Mouse (Mus musculus) embryonic fibroblast, embryonic 13.5 days (primary cell): ENCODE results near the gene Zfp809. TPM values are rescaled to one million over a fixed set of nuclear protein-coding genes. Genes with fewer than 3 reads are reported as not detected.

Source experiments
- H3K27ac ChIP-seq: 2 replicates; pipeline ENCODE4 v1.5.1; 2012; ENCODE audit warnings: low read length, control low read depth, inconsistent platforms; ENCODE audit not compliant: insufficient read depth
- H3K4me1 ChIP-seq: 2 replicates; pipeline ENCODE4 v1.6.1; 2011; ENCODE audit warnings: low read length; ENCODE audit not compliant: control insufficient read depth, insufficient read depth
- H3K4me3 ChIP-seq: 2 replicates; pipeline ENCODE4 v1.5.1; 2011; ENCODE audit warnings: mild to moderate bottlenecking, control low read depth, low read length; ENCODE audit not compliant: insufficient read depth
- CTCF ChIP-seq: IDR thresholded peaks from 2 replicates; pipeline ENCODE4 v1.5.1; 2011; ENCODE audit warnings: mild to moderate bottlenecking, control low read depth, low read length, moderate library complexity, borderline replicate concordance; ENCODE audit not compliant: insufficient read depth
- POLR2A ChIP-seq: IDR thresholded peaks from 2 replicates; pipeline ENCODE4 v1.6.1; 2011; ENCODE audit warnings: low read depth, mild to moderate bottlenecking, control low read depth, low read length, moderate library complexity
- polyA plus RNA-seq: library from polyadenylated mRNA; stranded (reverse); fragments of >200 nt; gene quantifications from 2 replicates; pipeline ENCODE4 v1.2.4, GENCODE M21; 2011; ENCODE audit warnings: low read depth; ENCODE audit not compliant: missing spikeins, insufficient read length

Gene Zfp809
- polyA plus RNA-seq, 1 experiment: 35.7 TPM

GRCm38 (mm10) chr9:22261594-22261993 lies 36.1 kb downstream of the Zfp809 start:
- Histone ChIP-seq H3K4me1 (no peaks in the 10 kb centered on the region; the same call in 1 of the 2 replicates), H3K27ac (no peak overlapping the region), H3K4me3 (no peak overlapping the region)
- TF ChIP-seq POLR2A: no peak
- TF ChIP-seq CTCF: no peak

GRCm38 (mm10) chr9:22262611-22263010 lies 37.1 kb downstream of the Zfp809 start:
- no peak for TF ChIP-seq CTCF
- no peak for TF ChIP-seq POLR2A
- Histone ChIP-seq H3K27ac (no peak overlapping the region), H3K4me1 (no peaks in the 10 kb centered on the region; the same call in 1 of the 2 replicates), H3K4me3 (no peak overlapping the region)

GRCm38 (mm10) chr9:22268886-22269285 lies 43.4 kb downstream of the Zfp809 start:
- no peak for TF ChIP-seq POLR2A
- no peak for TF ChIP-seq CTCF
- H3K27ac ChIP-seq: no peak overlapping the region
- H3K4me1 ChIP-seq: no peaks in the 10 kb centered on the region
- no peak overlapping the region for H3K4me3 ChIP-seq

GRCm38 (mm10) chr9:22278733-22279132 lies 53.2 kb downstream of the Zfp809 start:
- TF ChIP-seq CTCF (no peak), POLR2A (no peak)
- no peak overlapping the region for H3K27ac ChIP-seq

More at GRCm38 (mm10) chr9:22278733-22279132, 53.2 kb downstream of the Zfp809 start:
- H3K4me3 ChIP-seq: no peak overlapping the region
- H3K4me1 ChIP-seq: no peaks in the 10 kb centered on the region

Other genes starting within 250 kb of the Zfp809 start
- gene Rgl3, start 236.3 kb upstream of the Zfp809 start, polyA plus RNA-seq: 1.2 and 2.4 TPM in 2 replicates
- gene Ccdc151, start 223.1 kb upstream of the Zfp809 start, polyA plus RNA-seq: 0.32 TPM in 1 of 2 replicates, not detected in the other
- 144 and 153 TPM in 2 replicates for gene Prkcsh, start 222.9 kb upstream of the Zfp809 start, polyA plus RNA-seq
- gene Elavl3, start 173.7 kb upstream of the Zfp809 start, polyA plus RNA-seq: not detected in 2 replicates
- not detected in 2 replicates for gene Gm49318, start 154.5 kb upstream of the Zfp809 start, polyA plus RNA-seq
- gene Zfp653, start 154.3 kb upstream of the Zfp809 start, polyA plus RNA-seq: 4.4 and 5.4 TPM in 2 replicates
- gene Ecsit, start 140.3 kb upstream of the Zfp809 start, polyA plus RNA-seq: 15.8 and 16.5 TPM in 2 replicates
- 203 and 419 TPM in 2 replicates for gene Cnn1, start 126.5 kb upstream of the Zfp809 start, polyA plus RNA-seq
- gene Elof1, start 108.5 kb upstream of the Zfp809 start, polyA plus RNA-seq: 65.2 and 69.7 TPM in 2 replicates
- gene Acp5, start 90.0 kb upstream of the Zfp809 start, polyA plus RNA-seq: 3.7 and 5.2 TPM in 2 replicates
- 20.4 and 21.5 TPM in 2 replicates for gene Pigyl, start 68.9 kb upstream of the Zfp809 start, polyA plus RNA-seq
- gene Zfp872, start 37.6 kb upstream of the Zfp809 start, polyA plus RNA-seq: not detected in 2 replicates
- gene Zfp599, start 34.2 kb downstream of the Zfp809 start, polyA plus RNA-seq: 3.3 and 3.6 TPM in 2 replicates
- 12.9 and 13.5 TPM in 2 replicates for gene Zfp810, start 81.9 kb downstream of the Zfp809 start, polyA plus RNA-seq
- gene Anln, start 163.5 kb downstream of the Zfp809 start, polyA plus RNA-seq: 89.1 and 107 TPM in 2 replicates
- gene 9530077C05Rik, start 185.8 kb downstream of the Zfp809 start, polyA plus RNA-seq: 0.84 and 1.1 TPM in 2 replicates
- gene Gm17545, start 228.6 kb downstream of the Zfp809 start, polyA plus RNA-seq: not detected in 2 replicates
- gene Rp9, start 244.0 kb downstream of the Zfp809 start, polyA plus RNA-seq: 27.8 and 30.8 TPM in 2 replicates